Mouse (Mus musculus): ENCODE measurements at regions not wholly inside any gene's neighbourhood (a gene's known extent, or its start where the extent isn't known, plus 50 kb on each side); places are given as distances from the start of the nearest gene placed in this dataset.
A peak's percentile ranks its signal among the peaks of the same experiment; 100 is the strongest.
"Not testable (repeated sequence)": the region's sequence is repeated elsewhere in the genome, so short reads cannot be mapped to it uniquely, and the experiment has no call there.

DNA sequence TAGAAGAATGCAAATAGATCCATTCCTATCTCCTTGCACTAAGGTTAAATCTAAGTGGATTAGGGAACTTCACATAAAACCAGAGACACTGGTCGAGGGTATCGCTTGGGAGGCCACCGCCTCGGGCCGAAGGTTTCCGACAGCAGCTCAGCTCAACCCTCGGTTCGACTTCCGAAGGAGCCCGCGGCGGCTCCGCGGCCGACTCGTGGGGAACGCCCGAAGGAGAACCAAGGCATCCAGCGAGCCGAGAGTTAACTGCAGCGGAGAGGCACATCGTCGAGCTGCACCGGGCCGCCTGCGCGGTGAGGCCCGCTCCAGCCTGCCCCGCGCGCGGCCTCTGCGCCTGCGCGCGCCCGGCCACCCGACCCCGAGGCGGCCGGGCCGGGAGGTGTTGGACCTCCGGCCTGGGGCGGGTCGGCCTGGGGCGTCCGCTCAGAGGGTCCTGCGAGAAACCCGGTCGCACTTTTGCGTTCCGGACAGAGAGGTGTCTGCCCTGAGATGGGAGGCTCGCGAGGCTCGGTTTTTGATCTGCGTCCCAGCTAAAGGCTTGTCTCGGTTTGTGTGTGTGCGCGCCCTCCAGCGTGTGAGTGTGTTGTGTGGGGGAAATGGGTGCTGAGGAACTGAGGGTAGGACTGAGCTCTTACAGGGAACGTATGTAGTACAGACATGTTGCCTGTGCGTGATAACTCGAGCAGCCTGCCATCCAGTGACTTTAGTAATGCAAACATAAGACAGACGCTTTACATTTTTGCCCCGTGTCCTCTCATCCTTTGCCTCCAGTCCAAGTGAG lies 50.9 kb upstream of the Vmn2r9 start:
- intact Hi-C loops (cut with DNase I) = not testable (repeated sequence)
- DNase-seq = peak; percentile 28 to 33

Data from heart, postnatal 14 days (tissue).